Mouse (Mus musculus) liver, adult 2 months (tissue): ENCODE data around the gene Pdcd11. TPM values are rescaled to one million over a fixed set of nuclear protein-coding genes. Genes with fewer than 3 reads are reported as not detected.
A peak's percentile ranks its signal among the peaks of the same experiment; 100 is the strongest.

Source experiments
- DNase-seq: peaks from one replicate; pipeline ENCODE4 v3.0.0-alpha.2; 2011; ENCODE audit warnings: low read depth, low spot score; ENCODE audit errors: extremely low read depth
- H3K27ac ChIP-seq: fragments of 200-500 bp; replicated peaks from 2 replicates; pipeline ENCODE4 v1.5.1; 2012; ENCODE audit warnings: low read depth, mild to moderate bottlenecking, control low read depth, inconsistent platforms, low read length; ENCODE audit not compliant: insufficient read depth
- H3K27me3 ChIP-seq: fragments of 200-500 bp; 2 replicates; pipeline ENCODE4 v1.6.1; 2012; ENCODE audit warnings: mild to moderate bottlenecking, moderate library complexity, low read length, inconsistent platforms; ENCODE audit not compliant: control insufficient read depth, insufficient read depth
- H3K36me3 ChIP-seq: fragments of 200-500 bp; 2 replicates; pipeline ENCODE4 v1.6.1; 2012; ENCODE audit warnings: low read length, inconsistent platforms; ENCODE audit not compliant: control insufficient read depth, insufficient read depth
- H3K4me1 ChIP-seq: fragments of 200-500 bp; 2 replicates; pipeline ENCODE4 v1.6.1; 2011; ENCODE audit warnings: low read length; ENCODE audit not compliant: control insufficient read depth, insufficient read depth
- H3K4me3 ChIP-seq: fragments of 200-500 bp; 2 replicates; pipeline ENCODE4 v1.5.1; 2011; ENCODE audit warnings: low read depth, mild to moderate bottlenecking, control low read depth, low read length, moderate library complexity; ENCODE audit not compliant: insufficient read depth
- H3K79me2 ChIP-seq: fragments of 200-500 bp; 2 replicates; pipeline ENCODE4 v1.6.1; 2012; ENCODE audit warnings: inconsistent platforms, mild to moderate bottlenecking, low read length, moderate library complexity; ENCODE audit not compliant: control insufficient read depth, insufficient read depth
- H3K9ac ChIP-seq: fragments of 200-500 bp; 2 replicates; pipeline ENCODE4 v1.6.1; 2012; ENCODE audit warnings: low read depth, mild to moderate bottlenecking, control low read depth, inconsistent platforms, low read length
- CTCF ChIP-seq: fragments of 200-500 bp; IDR thresholded peaks from 2 replicates; pipeline ENCODE4 v1.5.1; 2011; ENCODE audit warnings: low read depth, low read length, control low read depth
- POLR2A ChIP-seq: fragments of 200-500 bp; IDR thresholded peaks from 2 replicates; pipeline ENCODE4 v1.6.1; 2011; ENCODE audit warnings: low read length, control low read depth; ENCODE audit not compliant: insufficient read depth; ENCODE audit errors: extremely low read depth
- whole genome bisulfite sequencing: fragments of 180-500 bp; shearing (Covaris S2); methylation state at CpG from one replicate; pipeline ENCODE4 v1.1.7; 2018; 5-methylcytosine and 5-hydroxymethylcytosine counted together
- polyA plus RNA-seq: library from polyadenylated mRNA; depleted of rRNA; stranded (reverse); fragments of >200 nt; gene quantifications from 2 replicates; pipeline ENCODE4 v1.2.3, GENCODE M21; 2012
- total RNA-seq: library from RNA; depleted of rRNA; stranded (reverse); fragments of >200 nt; gene quantifications from 2 replicates; pipeline ENCODE4 v1.2.3, GENCODE M21; 2014

Gene Pdcd11
- total and polyA plus RNA-seq, 2 experiments = 6.1 to 7.1 TPM

GRCm38 (mm10) chr19:47142438-47142837 is 51.9 kb downstream of the Pdcd11 start:
- no peak overlapping the region for H3K27ac ChIP-seq
- TF ChIP-seq POLR2A = no peak
- H3K79me2 ChIP-seq = no peaks in the 10 kb centered on the region
- H3K9ac ChIP-seq = no peak overlapping the region
- H3K36me3 ChIP-seq = no peaks in the 10 kb centered on the region
- 83% methylated on average over 6 of the region's 6 CpGs for WGBS
- no peaks in the 10 kb centered on the region for H3K4me1 ChIP-seq
- no peak for DNase-seq
- H3K27me3 ChIP-seq = no peaks in the 10 kb centered on the region
- no peak overlapping the region for H3K4me3 ChIP-seq

GRCm38 (mm10) chr19:47144154-47144553 is 53.6 kb downstream of the Pdcd11 start, which contains the start of gene Calhm1:
Gene Calhm1 (minus strand): TSS chr19:47144254.
- no peak within 1 kb of the TSS for H3K4me3 ChIP-seq
- no peak for DNase-seq
- H3K79me2 ChIP-seq = no peaks in the 10 kb centered on the region
- no peak within 1 kb of the TSS for H3K9ac ChIP-seq
- H3K27ac ChIP-seq = no peak within 1 kb of the TSS
- H3K27me3 ChIP-seq = no peaks in the 10 kb centered on the region
- 93% methylated on average over 6 of the region's 6 CpGs for WGBS
- H3K4me1 ChIP-seq = no peaks in the 10 kb centered on the region
- no peak for TF ChIP-seq CTCF
- TF ChIP-seq POLR2A = no peak
- H3K36me3 ChIP-seq = no peaks in the 10 kb centered on the region

GRCm38 (mm10) chr19:47148267-47148847 is 57.8 kb downstream of the Pdcd11 start:
- Histone ChIP-seq H3K27me3 (no peaks in the 10 kb centered on the region), H3K27ac (no peak overlapping the region), H3K4me3 (no peak overlapping the region), H3K79me2 (no peaks in the 10 kb centered on the region), H3K36me3 (no peaks in the 10 kb centered on the region), H3K4me1 (peaks cover 6% of the 10 kb centered on the region), H3K9ac (no peak overlapping the region)
- no peak for DNase-seq
- TF ChIP-seq POLR2A (no peak), CTCF (no peak)
- 77% methylated on average over 5 of the region's 5 CpGs for WGBS

GRCm38 (mm10) chr19:47149854-47150253 is 59.3 kb downstream of the Pdcd11 start:
- Histone ChIP-seq H3K79me2 (no peaks in the 10 kb centered on the region), H3K9ac (no peak overlapping the region), H3K27me3 (no peaks in the 10 kb centered on the region), H3K27ac (no peak overlapping the region), H3K4me1 (peaks cover 6% of the 10 kb centered on the region), H3K4me3 (no peak overlapping the region), H3K36me3 (no peaks in the 10 kb centered on the region)
- TF ChIP-seq CTCF = no peak
- no peak for TF ChIP-seq POLR2A
- peak; percentile 85 for DNase-seq
- 13% methylated on average over 4 of the region's 4 CpGs for WGBS

DNA sequence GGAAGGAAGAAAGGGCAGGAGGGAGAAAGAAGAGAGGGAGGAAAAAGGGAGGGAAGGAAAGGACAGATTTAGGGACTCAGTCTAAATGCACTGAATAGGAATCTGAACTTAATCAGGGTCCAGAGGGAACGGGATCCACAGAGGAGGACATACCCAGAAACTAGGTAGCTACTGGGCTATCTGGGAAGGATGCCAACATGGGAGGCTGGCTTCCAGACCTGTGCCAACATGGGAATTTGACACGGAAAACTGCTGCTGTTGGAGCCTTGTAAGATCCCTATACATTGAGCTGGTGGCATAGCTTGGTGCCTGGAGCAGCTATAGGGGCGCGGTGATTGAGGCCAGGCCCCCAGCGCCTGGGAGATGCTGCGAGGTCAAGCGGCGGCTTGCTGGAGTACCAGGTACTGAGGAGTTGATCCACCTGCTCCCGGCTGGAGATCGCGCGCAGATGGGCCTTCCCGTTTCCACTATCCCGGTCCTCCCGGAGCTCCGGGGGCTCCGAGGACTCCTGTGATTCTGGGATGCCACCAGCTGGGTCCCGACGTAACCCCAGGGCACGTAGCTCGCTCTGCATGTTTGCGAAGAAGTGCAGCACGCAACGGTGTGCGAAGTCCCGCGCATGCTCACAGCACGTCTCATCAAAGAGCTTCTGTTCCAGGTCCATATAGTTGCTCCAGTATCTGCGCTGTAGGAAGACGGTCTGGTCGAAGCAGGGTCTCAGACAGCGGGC is 60.9 kb downstream of the Pdcd11 start:
- H3K36me3 ChIP-seq = no peaks in the 10 kb centered on the region
- H3K79me2 ChIP-seq = no peaks in the 10 kb centered on the region
- WGBS = 22% methylated on average over 32 of the region's 32 CpGs
- no peaks in the 10 kb centered on the region for H3K27me3 ChIP-seq
- H3K4me3 ChIP-seq = no peak overlapping the region
- H3K4me1 ChIP-seq = peaks cover 6% of the 10 kb centered on the region
- no peak overlapping the region for H3K27ac ChIP-seq
- TF ChIP-seq CTCF (no peak), POLR2A (no peak)
- peak; percentile 47 for DNase-seq
- no peak overlapping the region for H3K9ac ChIP-seq

DNA sequence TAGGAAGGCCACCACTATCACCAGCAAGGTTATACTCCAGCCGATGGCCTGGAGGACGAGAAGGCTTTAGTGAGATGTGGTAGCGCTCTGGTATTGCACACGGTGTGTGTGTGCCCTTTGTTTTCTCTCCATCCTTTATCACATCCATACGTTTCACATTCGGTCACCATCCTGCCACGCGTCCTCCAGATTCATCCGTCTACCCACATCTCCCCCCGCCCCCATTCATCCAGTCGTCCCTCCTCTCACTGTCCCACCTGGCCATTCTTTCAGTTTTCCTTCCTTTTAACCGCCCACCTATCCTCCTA is 61.4 kb downstream of the Pdcd11 start:
- H3K4me1 ChIP-seq = peaks cover 6% of the 10 kb centered on the region
- H3K27ac ChIP-seq = no peak overlapping the region
- no peaks in the 10 kb centered on the region for H3K27me3 ChIP-seq
- H3K36me3 ChIP-seq = no peaks in the 10 kb centered on the region
- 76% methylated on average over 12 of the region's 12 CpGs for WGBS
- no peak for TF ChIP-seq POLR2A
- TF ChIP-seq CTCF = no peak
- no peak for DNase-seq
- H3K4me3 ChIP-seq = no peak overlapping the region
- no peaks in the 10 kb centered on the region for H3K79me2 ChIP-seq
- H3K9ac ChIP-seq = no peak overlapping the region
